Mouse (Mus musculus) intestine, embryonic 14.5 days (tissue): ENCODE measurements around the gene Kirrel2. TPM values are rescaled to one million over a fixed set of nuclear protein-coding genes. Genes with fewer than 3 reads are reported as not detected.

Source experiments
- ATAC-seq: fragments of 200-750 bp; cut with Nextera tagmentation; replicated peaks from 2 replicates; pipeline ENCODE4 v1.8.0; 2017; ENCODE audit warnings: low read depth, moderate number of reproducible peaks, moderate TSS enrichment, moderate library complexity; ENCODE audit not compliant: low FRiP score, low TSS enrichment
- DNase-seq: peaks from one replicate; pipeline ENCODE4 v3.0.0-alpha.2; 2018; ENCODE audit warnings: low spot score
- H3K27ac ChIP-seq: fragments of 300-500 bp; sonication (generic); 2 replicates; pipeline ENCODE4 v1.5.1; 2014; ENCODE audit warnings: low read depth, mild to moderate bottlenecking, control low read depth
- H3K27me3 ChIP-seq: fragments of 300-500 bp; sonication (generic); replicated peaks from 2 replicates; pipeline ENCODE4 v1.6.1; 2014; ENCODE audit warnings: low read length, control low read depth; ENCODE audit not compliant: control insufficient read depth, insufficient read depth
- H3K36me3 ChIP-seq: fragments of 300-500 bp; sonication (generic); 2 replicates; pipeline ENCODE4 v1.6.1; 2014; ENCODE audit warnings: low read length, control low read depth; ENCODE audit not compliant: control insufficient read depth, insufficient read depth
- H3K4me1 ChIP-seq: fragments of 300-500 bp; sonication (generic); replicated peaks from 2 replicates; pipeline ENCODE4 v1.6.1; 2014; ENCODE audit warnings: low read length, control low read depth, mixed read lengths; ENCODE audit not compliant: control insufficient read depth, insufficient read depth
- H3K4me2 ChIP-seq: fragments of 300-500 bp; sonication (generic); 2 replicates; pipeline ENCODE4 v1.6.1; 2014; ENCODE audit warnings: low read length
- H3K4me3 ChIP-seq: fragments of 300-500 bp; sonication (generic); 2 replicates; pipeline ENCODE4 v1.5.1; 2014; ENCODE audit warnings: low read depth, low read length, control low read depth, mixed read lengths
- H3K9ac ChIP-seq: fragments of 300-500 bp; sonication (generic); 2 replicates; pipeline ENCODE4 v1.6.1; 2014; ENCODE audit warnings: mild to moderate bottlenecking, low read length
- H3K9me3 ChIP-seq: fragments of 300-500 bp; sonication (generic); 2 replicates; pipeline ENCODE4 v1.6.1; 2016; ENCODE audit warnings: low read length, control low read depth; ENCODE audit not compliant: control insufficient read depth
- WGBS: fragments of 180-500 bp; shearing (Covaris S2); extraction: QIAGEN DNeasy Blood & Tissue Kit; methylation state at CpG from one replicate; pipeline ENCODE4 v1.1.7; 2014; 5-methylcytosine and 5-hydroxymethylcytosine counted together
- polyA plus RNA-seq: library from polyadenylated mRNA; unstranded; fragments of >200 nt; fragmentation: Nextera tagmentation; extraction: Ambion mirVana; gene quantifications from 2 replicates; pipeline ENCODE4 v1.2.1, GENCODE M21; 2014

The Kirrel2 gene
- polyA plus RNA-seq, 1 experiment from 2014 or later = 2.9 TPM

GRCm38 (mm10) chr7:30443696-30444095 is 13.8 kb downstream of the Kirrel2 start:
- no peak for ATAC-seq
- WGBS = 21% methylated on average over 9 of the region's 9 CpGs
- DNase-seq = no peak
- peaks cover 9% of the 10 kb centered on the region for H3K4me1 ChIP-seq
- peaks cover 6% of the 10 kb centered on the region for H3K27me3 ChIP-seq
- H3K4me2 ChIP-seq = peak overlapping the region; percentile 56
- H3K9me3 ChIP-seq = no peaks in the 10 kb centered on the region
- no peak overlapping the region for H3K27ac ChIP-seq
- H3K4me3 ChIP-seq = no peak overlapping the region
- no peak overlapping the region for H3K9ac ChIP-seq
- no peaks in the 10 kb centered on the region for H3K36me3 ChIP-seq

GRCm38 (mm10) chr7:30440697-30441096 is 16.8 kb downstream of the Kirrel2 start:
- DNase-seq (peak; percentile 77), ATAC-seq (no peak)
- H3K9ac ChIP-seq = no peak overlapping the region
- H3K36me3 ChIP-seq = no peaks in the 10 kb centered on the region
- H3K4me3 ChIP-seq = no peak overlapping the region
- 22% methylated on average over 5 of the region's 5 CpGs for WGBS
- H3K27ac ChIP-seq = no peak overlapping the region
- no peak overlapping the region for H3K4me2 ChIP-seq
- H3K9me3 ChIP-seq = no peaks in the 10 kb centered on the region
- peaks cover 9% of the 10 kb centered on the region for H3K4me1 ChIP-seq
- peaks cover 6% of the 10 kb centered on the region for H3K27me3 ChIP-seq

- no peak overlapping the region for H3K27ac ChIP-seq
- WGBS = 78% methylated on average over 13 of the region's 13 CpGs
- DNase-seq (no peak), ATAC-seq (no peak)
- no peaks in the 10 kb centered on the region for H3K36me3 ChIP-seq
- peaks cover 7% of the 10 kb centered on the region for H3K4me1 ChIP-seq
- H3K4me2 ChIP-seq = no peak overlapping the region
- H3K9ac ChIP-seq = no peak overlapping the region
- no peaks in the 10 kb centered on the region for H3K9me3 ChIP-seq
- peaks cover 5% of the 10 kb centered on the region; the same call in 1 of the 2 replicates for H3K27me3 ChIP-seq
- no peak overlapping the region for H3K4me3 ChIP-seq
Measured at GRCm38 (mm10) chr7:30439734-30440133, 17.8 kb downstream of the Kirrel2 start.

GRCm38 (mm10) chr7:30436879-30437278 is 20.6 kb downstream of the Kirrel2 start:
- Histone ChIP-seq H3K27ac (no peak overlapping the region), H3K4me2 (no peak overlapping the region), H3K27me3 (no peaks in the 10 kb centered on the region), H3K36me3 (no peaks in the 10 kb centered on the region), H3K9me3 (no peaks in the 10 kb centered on the region), H3K4me3 (no peak overlapping the region), H3K4me1 (no peaks in the 10 kb centered on the region), H3K9ac (no peak overlapping the region)
- ATAC-seq (no peak), DNase-seq (no peak)
- WGBS = 24% methylated on average over 10 of the region's 10 CpGs

- Histone ChIP-seq H3K36me3 (no peaks in the 10 kb centered on the region), H3K4me3 (no peak overlapping the region), H3K27me3 (no peaks in the 10 kb centered on the region), H3K27ac (no peak overlapping the region), H3K4me2 (no peak overlapping the region), H3K4me1 (no peaks in the 10 kb centered on the region), H3K9ac (no peak overlapping the region), H3K9me3 (no peaks in the 10 kb centered on the region)
- DNase-seq = no peak
- WGBS = 48% methylated on average over 9 of the region's 9 CpGs
- no peak for ATAC-seq
Measured at GRCm38 (mm10) chr7:30435156-30435555, 22.3 kb downstream of the Kirrel2 start.

GRCm38 (mm10) chr7:30434701-30435100 is 22.8 kb downstream of the Kirrel2 start:
- H3K4me1 ChIP-seq = no peaks in the 10 kb centered on the region

GRCm38 (mm10) chr7:30434238-30434637 is 23.3 kb downstream of the Kirrel2 start:
- ATAC-seq (0 out of 2 replicates have a peak, but pooled peaks have one; percentile 61), DNase-seq (peak; percentile 83)
- H3K9ac ChIP-seq = no peak overlapping the region
- no peak overlapping the region for H3K4me3 ChIP-seq
- WGBS = under 1% methylated on average over 10 of the region's 10 CpGs
- H3K9me3 ChIP-seq = no peaks in the 10 kb centered on the region
- no peaks in the 10 kb centered on the region for H3K36me3 ChIP-seq
- no peak overlapping the region for H3K4me2 ChIP-seq
- H3K4me1 ChIP-seq = no peaks in the 10 kb centered on the region
- H3K27ac ChIP-seq = no peak overlapping the region
- no peaks in the 10 kb centered on the region for H3K27me3 ChIP-seq

More at GRCm38 (mm10) chr7:30434701-30435100, 22.8 kb downstream of the Kirrel2 start:
- Histone ChIP-seq H3K4me2 (no peak overlapping the region), H3K27ac (no peak overlapping the region), H3K27me3 (no peaks in the 10 kb centered on the region), H3K9ac (no peak overlapping the region), H3K9me3 (no peaks in the 10 kb centered on the region), H3K4me3 (no peak overlapping the region), H3K36me3 (no peaks in the 10 kb centered on the region)
- ATAC-seq (no peak), DNase-seq (no peak)
- 66% methylated on average over 10 of the region's 10 CpGs for WGBS

GRCm38 (mm10) chr7:30431793-30432192 is 25.7 kb downstream of the Kirrel2 start:
- Histone ChIP-seq H3K36me3 (0 out of 2 replicates have a peak, but pooled peaks cover 16% of the 10 kb centered on the region), H3K27ac (no peak overlapping the region), H3K4me3 (no peak overlapping the region), H3K9me3 (no peaks in the 10 kb centered on the region), H3K4me1 (no peaks in the 10 kb centered on the region), H3K4me2 (no peak overlapping the region), H3K9ac (no peak overlapping the region), H3K27me3 (no peaks in the 10 kb centered on the region)
- DNase-seq (peak; percentile 73), ATAC-seq (0 out of 2 replicates have a peak, but pooled peaks have one; percentile 33)
- WGBS = 15% methylated on average over 3 of the region's 3 CpGs

- ATAC-seq = no peak
Measured at GRCm38 (mm10) chr7:30430191-30430590, 27.3 kb downstream of the Kirrel2 start.

More at GRCm38 (mm10) chr7:30430191-30430590, 27.3 kb downstream of the Kirrel2 start:
- H3K9ac ChIP-seq = no peak overlapping the region
- no peak overlapping the region for H3K4me3 ChIP-seq
- H3K9me3 ChIP-seq = no peaks in the 10 kb centered on the region
- no peaks in the 10 kb centered on the region for H3K4me1 ChIP-seq
- 39% methylated on average over 2 of the region's 2 CpGs for WGBS
- peaks cover 19% of the 10 kb centered on the region for H3K36me3 ChIP-seq
- no peak for DNase-seq
- H3K27ac ChIP-seq = no peak overlapping the region
- H3K4me2 ChIP-seq = no peak overlapping the region
- H3K27me3 ChIP-seq = no peaks in the 10 kb centered on the region
